In genomic region chr6:122741460-122742227, GRCm38 (mm10) we compare ENCODE assay signal across 9 mouse cellular contexts. TPM values are rescaled to one million over a fixed set of nuclear protein-coding genes. Genes with fewer than 3 reads are reported as not detected.
DNase-seq lines count a peak whose midpoint lies in the region; ATAC-seq and TF ChIP-seq lines count a peak whose summit lies in the region.
"Had no signal": no experiment of that assay in that cellular context is flagged by ENCODE, and none has a peak within 500 bp of the region (broad histone marks: within the 10 kb centered on the region; RNA-seq: fewer than 3 reads in every experiment).

No protein-coding gene starts in this region.

- peaks cover 2% of the 10 kb centered on the region; the same call in 1 of the 2 replicates for H3K36me3 ChIP-seq in spleen, adult 2 months (ENCODE audit: control insufficient read depth, insufficient read depth, low read length)
- H3K36me3 ChIP-seq in heart, postnatal 0 days (replicated peaks; ENCODE audit: control insufficient read depth, insufficient read depth, low read length) = no peaks in the 10 kb centered on the region
- H3K36me3 ChIP-seq in megakaryocyte, embryonic 14.5 days (replicated peaks; ENCODE audit: low read length) = peaks cover 51% of the 10 kb centered on the region

- peak; percentile 61 for DNase-seq in cerebellum, adult 9-10 months
- no peak for DNase-seq in cerebellum, postnatal 4 days (ENCODE audit: low spot score in 2 of 2)
- DNase-seq in spleen, adult 2 months (ENCODE audit: low read depth in 1 of 2, low spot score in 2 of 2) = no peak
- DNase-seq in spleen, postnatal 10 days (ENCODE audit: low spot score in 2 of 2) = no peak
- no peak for DNase-seq in heart, postnatal 0 days (ENCODE audit: low spot score)
- DNase-seq in adrenal gland, postnatal 10 days = no peak
- no peak for DNase-seq in spleen, postnatal 4 days (ENCODE audit: low spot score in 2 of 2)

- no peaks in the 10 kb centered on the region for H3K9me3 ChIP-seq in heart, postnatal 0 days (replicated peaks; ENCODE audit: control insufficient read depth, low read length)
- H3K9me3 ChIP-seq in megakaryocyte, embryonic 14.5 days = no peaks in the 10 kb centered on the region

- peak overlapping the region; percentile 96 for H3K4me2 ChIP-seq in heart, postnatal 0 days (ENCODE audit: low read depth, low read length)

- no peak for ATAC-seq in heart, postnatal 0 days (ENCODE audit: insufficient read depth, low read depth)

- TF ChIP-seq POLR2A in spleen, adult 2 months (IDR thresholded peaks at IDR 0.05; ENCODE audit: low read depth, low read length) = no peak

- H3K9ac ChIP-seq in heart, postnatal 0 days (replicated peaks; ENCODE audit: low read depth, low read length) = peak overlapping the region; percentile 55

- peak overlapping the region; percentile 38 for H3K27ac ChIP-seq in spleen, adult 2 months (ENCODE audit: insufficient read depth, low read length)
- no peak overlapping the region for H3K27ac ChIP-seq in heart, postnatal 0 days (ENCODE audit: low read depth)

- peak overlapping the region; percentile 69 for H3K4me3 ChIP-seq in spleen, adult 2 months (ENCODE audit: extremely low read depth, insufficient read depth, insufficient read length)
- peak overlapping the region; percentile 64 for H3K4me3 ChIP-seq in heart, postnatal 0 days (ENCODE audit: low read depth, low read length)
- peak overlapping the region; percentile 92 for H3K4me3 ChIP-seq in megakaryocyte, embryonic 14.5 days (replicated peaks)

- 6% methylated on average over 25 of the region's 25 CpGs for WGBS in spleen, adult 2 months
- WGBS in heart, postnatal 0 days = 5% methylated on average over 25 of the region's 25 CpGs

- no peak for TF ChIP-seq EP300 in heart, postnatal 0 days (IDR thresholded peaks at IDR 0.05; ENCODE audit: low read depth)

- no peaks in the 10 kb centered on the region for H3K27me3 ChIP-seq in spleen, adult 2 months (ENCODE audit: control insufficient read depth, insufficient read depth, low read length)
- H3K27me3 ChIP-seq in heart, postnatal 0 days (ENCODE audit: control insufficient read depth, insufficient read depth, low read length) = no peaks in the 10 kb centered on the region
- no peaks in the 10 kb centered on the region for H3K27me3 ChIP-seq in megakaryocyte, embryonic 14.5 days (replicated peaks)

- peaks cover 2% of the 10 kb centered on the region; the same call in 1 of the 2 replicates for H3K4me1 ChIP-seq in spleen, adult 2 months (ENCODE audit: control insufficient read depth, insufficient read depth, insufficient read length)
- H3K4me1 ChIP-seq in heart, postnatal 0 days (ENCODE audit: control insufficient read depth, insufficient read depth) = peaks cover 10% of the 10 kb centered on the region; the same call in 1 of the 2 replicates
- H3K4me1 ChIP-seq in megakaryocyte, embryonic 14.5 days = peaks cover 75% of the 10 kb centered on the region

- TF ChIP-seq CTCF in spleen, adult 2 months (IDR thresholded peaks at IDR 0.05; ENCODE audit: extremely low read depth, insufficient read depth, insufficient read length, insufficient replicate concordance) = no peak
- TF ChIP-seq CTCF in heart, postnatal 0 days (IDR thresholded peaks at IDR 0.05; ENCODE audit: low read depth) = no peak

RNA-seq across cellular contexts. Expression of gene Nanog, which starts 34.4 kb away (rescaled TPM):
- not detected in 2 replicates for polyA plus RNA-seq in spleen, adult 2 months (2012; rRNA removed)
- 0.73 and 1.3 TPM in 2 replicates for total RNA-seq in heart, postnatal 0 days (2014; rRNA removed; ENCODE audit: low replicate concordance)
- polyA plus RNA-seq in heart, postnatal 0 days (2015; fragmentation: Nextera tagmentation; extraction: Ambion mirVana) = 0.47 and 0.61 TPM in 2 replicates
- not detected in 2 replicates for polyA plus RNA-seq in megakaryocyte, embryonic 14.5 days (2012; ENCODE audit: insufficient read depth, low replicate concordance)
- not detected for total RNA-seq in adrenal gland, postnatal 10 days (2021)
- total RNA-seq: layer of hippocampus, postnatal 10 days had no signal

RNA-seq across cellular contexts. Expression of gene Slc2a3, which starts 59.8 kb away (rescaled TPM):
- polyA plus RNA-seq in spleen, adult 2 months (2012; rRNA removed) = 17.8 and 18.5 TPM in 2 replicates
- total RNA-seq in heart, postnatal 0 days (2014; rRNA removed; ENCODE audit: low replicate concordance) = 21.4 and 21.6 TPM in 2 replicates
- 1.7 and 1.8 TPM in 2 replicates for polyA plus RNA-seq in heart, postnatal 0 days (2015; fragmentation: Nextera tagmentation; extraction: Ambion mirVana)
- polyA plus RNA-seq in megakaryocyte, embryonic 14.5 days (2012; ENCODE audit: insufficient read depth, low replicate concordance) = 188 and 291 TPM in 2 replicates
- 10 to 100 TPM; 10.1 to 12.9 TPM for total RNA-seq in adrenal gland, postnatal 10 days (2021)
